In the genomic region with DNA sequence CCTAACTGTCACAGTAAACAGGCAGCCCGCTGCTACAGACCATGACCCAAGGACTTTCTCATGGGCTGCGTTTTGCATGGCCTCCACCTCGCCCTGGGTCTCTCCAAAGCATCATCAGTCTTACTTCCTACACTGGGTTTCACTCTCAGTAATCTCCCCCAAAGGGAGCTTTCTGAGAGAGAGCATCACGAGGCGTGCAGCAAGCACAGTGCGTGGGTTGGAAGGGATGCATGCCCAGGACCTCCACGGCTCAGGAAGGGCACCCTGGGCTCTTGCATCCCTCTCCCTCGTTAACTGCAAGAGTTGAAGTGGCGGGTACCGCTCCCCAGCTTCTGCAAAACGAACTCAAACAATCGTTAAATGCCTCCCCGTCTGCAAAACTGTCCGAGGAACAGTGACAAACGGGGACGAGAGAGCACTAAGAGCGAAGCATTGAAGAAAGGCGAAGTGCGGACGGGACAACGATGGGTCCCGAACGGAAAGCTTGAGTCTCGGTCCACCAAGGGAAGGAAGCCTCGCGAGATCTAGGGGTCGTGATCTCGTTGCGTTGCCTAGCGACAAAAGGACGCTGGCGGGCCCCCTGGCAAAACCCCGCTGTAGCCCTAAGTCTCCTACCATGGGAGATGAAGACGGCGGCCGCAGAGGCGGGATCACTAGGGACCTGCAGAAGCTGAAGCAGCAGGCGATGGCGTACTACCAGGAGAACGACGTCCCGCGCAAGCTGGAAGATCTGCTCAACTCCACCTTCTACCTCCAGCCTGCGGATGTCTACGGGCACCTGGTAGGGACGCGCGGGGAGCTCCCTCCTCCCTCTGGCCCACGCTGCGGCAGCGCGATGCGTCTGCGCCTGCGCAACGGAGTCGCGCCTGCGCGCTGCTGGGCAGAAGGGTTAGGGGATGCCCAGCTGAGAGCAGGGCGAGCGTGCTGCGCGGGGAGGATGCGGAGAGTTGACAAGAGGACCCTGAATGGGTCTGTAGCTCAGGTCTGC, we compare ENCODE assay signal across 8 mouse cellular contexts. TPM values are rescaled to one million over a fixed set of nuclear protein-coding genes. Genes with fewer than 3 reads are reported as not detected.
DNase-seq lines count a peak whose midpoint lies in the region; ATAC-seq and TF ChIP-seq lines count a peak whose summit lies in the region.

A gene (plus strand): TSS at position 585 of the 988 bp plus-strand sequence.
A gene (minus strand): TSS at position 814 of the 988 bp plus-strand sequence.

- no peaks in the 10 kb centered on the region for H3K36me3 ChIP-seq in G1E (replicated peaks)
- no peaks in the 10 kb centered on the region for H3K36me3 ChIP-seq in hindbrain, embryonic 11.5 days (ENCODE audit: control insufficient read depth, insufficient read depth, low read length)

- TF ChIP-seq POLR2A in cerebellum, adult 2 months (IDR thresholded peaks at IDR 0.05; ENCODE audit: borderline replicate concordance, insufficient read depth, low read length) = peak; percentile 100

- peak; percentile 91 for ATAC-seq in G1E (ENCODE audit: extremely low read depth, insufficient number of reproducible peaks, low FRiP score, poor library complexity, severe bottlenecking)
- peak; percentile 97 for ATAC-seq in hindbrain, embryonic 11.5 days (ENCODE audit: low FRiP score)

- peak within 1 kb of the TSS; percentile 73 for H3K4me2 ChIP-seq in hindbrain, embryonic 11.5 days (replicated peaks; ENCODE audit: low read depth, low read length)

- H3K9ac ChIP-seq in hindbrain, embryonic 11.5 days (ENCODE audit: low read depth, low read length) = peak within 1 kb of the TSS; percentile 82

- WGBS in cerebellum, adult 2 months = under 1% methylated on average over 65 of the region's 65 CpGs
- WGBS in hindbrain, embryonic 11.5 days = under 1% methylated on average over 60 of the region's 65 CpGs

- DNase-seq in G1E (ENCODE audit: low spot score) = peak; percentile 91
- peak; percentile 96 to 98 for DNase-seq in cerebellum, adult 2 months
- peak; percentile 90 to 95 for DNase-seq in frontal cortex, adult 2 months (ENCODE audit: extremely low spot score in 1 of 2, low spot score in 1 of 2)
- DNase-seq in hindbrain, embryonic 11.5 days (ENCODE audit: low spot score) = peak; percentile 98
- peak; percentile 97 for DNase-seq in layer of hippocampus, postnatal 10 days (ENCODE audit: low spot score in 2 of 2)
- DNase-seq in lung, postnatal 10 days = peak; percentile 97
- peak; percentile 94 for DNase-seq in ovary, postnatal 36 days (ENCODE audit: low spot score)
- peak; percentile 95 for DNase-seq in thymus, postnatal 25 days

- H3K9me3 ChIP-seq in G1E (replicated peaks) = no peaks in the 10 kb centered on the region
- H3K9me3 ChIP-seq in hindbrain, embryonic 11.5 days (ENCODE audit: control insufficient read depth, low read length) = no peaks in the 10 kb centered on the region

- TF ChIP-seq CTCF in G1E (IDR thresholded peaks at IDR 0.05; ENCODE audit: low read depth, low read length) = no peak
- TF ChIP-seq CTCF in cerebellum, adult 2 months (IDR thresholded peaks at IDR 0.05; ENCODE audit: borderline replicate concordance, insufficient read depth, low read depth, low read length) = no peak

- H3K4me3 ChIP-seq in G1E (ENCODE audit: low read depth, low read length) = peak within 1 kb of the TSS; percentile 76
- H3K4me3 ChIP-seq in cerebellum, adult 2 months (replicated peaks; ENCODE audit: insufficient read depth, low read depth, low read length) = peak within 1 kb of the TSS; percentile 86
- peak within 1 kb of the TSS; percentile 56 for H3K4me3 ChIP-seq in hindbrain, embryonic 11.5 days (ENCODE audit: low read depth, low read length)

- H3K4me1 ChIP-seq in G1E (ENCODE audit: insufficient read depth, low read depth, low read length) = peaks cover 36% of the 10 kb centered on the region
- peaks cover 4% of the 10 kb centered on the region; the same call in 1 of the 2 replicates for H3K4me1 ChIP-seq in cerebellum, adult 2 months (ENCODE audit: control insufficient read depth, insufficient read depth, low read length)
- H3K4me1 ChIP-seq in hindbrain, embryonic 11.5 days (replicated peaks; ENCODE audit: control insufficient read depth, insufficient read depth, low read length) = peaks cover 2% of the 10 kb centered on the region; the same call in 1 of the 2 replicates

- H3K27me3 ChIP-seq in G1E (ENCODE audit: insufficient read depth, low read length) = no peaks in the 10 kb centered on the region
- H3K27me3 ChIP-seq in cerebellum, adult 2 months (ENCODE audit: control insufficient read depth, insufficient read depth, low read length) = no peaks in the 10 kb centered on the region
- peaks cover 4% of the 10 kb centered on the region; the same call in 1 of the 2 replicates for H3K27me3 ChIP-seq in hindbrain, embryonic 11.5 days (ENCODE audit: control insufficient read depth, insufficient read depth, low read length)

- H3K27ac ChIP-seq in cerebellum, adult 2 months (ENCODE audit: insufficient read depth, low read length) = peak within 1 kb of the TSS; percentile 46
- H3K27ac ChIP-seq in hindbrain, embryonic 11.5 days (ENCODE audit: low read depth, low read length) = peak within 1 kb of the TSS; percentile 40; the same call in 1 of the 2 replicates

RNA-seq across cellular contexts. Expression of the first gene that starts in this region (rescaled TPM):
- total RNA-seq in G1E (2014; fragmentation: Nextera tagmentation) = not detected in 2 replicates
- 0.05 and 0.23 TPM in 2 replicates for total RNA-seq in G1E (2017)
- 0.11 TPM in 2 replicates for polyA plus RNA-seq in G1E (2012)
- 1.9 and 2.1 TPM in 2 replicates for polyA plus RNA-seq in cerebellum, adult 2 months (2012; rRNA removed)
- 1.7 and 2.1 TPM in 2 replicates for polyA plus RNA-seq in frontal cortex, adult 2 months (2012; rRNA removed)
- polyA plus RNA-seq in hindbrain, embryonic 11.5 days (2014; fragmentation: Nextera tagmentation; extraction: Ambion mirVana) = 0.54 and 0.99 TPM in 2 replicates
- total RNA-seq in layer of hippocampus, postnatal 10 days (2021) = 1 to 10 TPM; 1.2 to 1.8 TPM

RNA-seq across cellular contexts. Expression of the second gene that starts in this region (rescaled TPM):
- total RNA-seq in G1E (2014; fragmentation: Nextera tagmentation) = not detected in 2 replicates
- total RNA-seq in G1E (2017) = 0.58 and 1.3 TPM in 2 replicates
- polyA plus RNA-seq in G1E (2012) = not detected in 2 replicates
- 102 and 103 TPM in 2 replicates for polyA plus RNA-seq in cerebellum, adult 2 months (2012; rRNA removed)
- 75.3 and 82.8 TPM in 2 replicates for polyA plus RNA-seq in frontal cortex, adult 2 months (2012; rRNA removed)
- polyA plus RNA-seq in hindbrain, embryonic 11.5 days (2014; fragmentation: Nextera tagmentation; extraction: Ambion mirVana) = 14.5 and 15.7 TPM in 2 replicates
- total RNA-seq in layer of hippocampus, postnatal 10 days (2021) = 100 to 1,000 TPM; 232 to 243 TPM

Comparison
In these comparisons a context has a peak if more than half of its experiments do, and no peak if none do; other contexts are left out.
1. Peak in every context shown above with its lines: DNase-seq, ATAC-seq, H3K4me3 ChIP-seq and H3K27ac ChIP-seq.
2. RNA of the second gene that starts in this region (total RNA-seq): 232 to 243 TPM in layer of hippocampus, postnatal 10 days; 0.58 to 1.3 TPM in G1E; every median in the first group is over 100 times any median in the second.
3. RNA of the second gene that starts in this region (polyA plus RNA-seq): 102 to 103 TPM in cerebellum, adult 2 months, 75.3 to 82.8 TPM in frontal cortex, adult 2 months and 14.5 to 15.7 TPM in hindbrain, embryonic 11.5 days; not detected in G1E; every median in the first group is over 10 times any median in the second.